Mouse (Mus musculus) heart, adult 2 months (tissue): ENCODE measurements around the gene N4bp3.

Experiments used
- EP300 ChIP-seq: fragments of 200-500 bp; IDR thresholded peaks from 2 replicates; pipeline ENCODE4 v1.6.1; 2011; ENCODE audit warnings: low read depth, low read length, control low read depth; ENCODE audit not compliant: insufficient read depth
- POLR2A ChIP-seq: fragments of 200-500 bp; IDR thresholded peaks from 2 replicates; pipeline ENCODE4 v1.6.1; 2011; ENCODE audit warnings: mild to moderate bottlenecking, low read depth, low read length, control low read depth; ENCODE audit not compliant: insufficient read depth

DNA sequence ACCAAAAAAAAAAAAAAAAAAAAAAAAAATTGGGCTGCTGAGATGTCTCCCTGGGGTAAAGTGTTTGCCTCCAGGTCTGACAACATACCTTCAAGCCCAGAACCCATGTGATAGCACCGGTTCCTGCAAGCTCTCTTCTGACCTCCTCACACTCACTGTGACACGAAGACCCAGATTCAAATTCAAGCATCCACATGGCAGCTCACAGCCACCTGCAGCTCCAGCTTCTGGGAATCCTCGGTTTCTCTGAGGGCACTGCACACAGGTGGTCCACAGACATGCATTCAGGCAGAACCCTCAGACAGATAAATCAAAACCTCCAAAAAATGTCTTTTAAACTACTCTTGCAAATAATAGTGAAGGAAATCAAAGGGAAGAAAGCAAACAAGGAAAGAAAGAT lies 28.8 kb upstream of the N4bp3 start:
- TF ChIP-seq EP300 (no peak), POLR2A (no peak)
